Mouse (Mus musculus) olfactory bulb, adult 2 months (tissue): ENCODE results near the gene Pld3. TPM values are rescaled to one million over a fixed set of nuclear protein-coding genes. Genes with fewer than 3 reads are reported as not detected.

Experiments used
- H3K27ac ChIP-seq: fragments of 200-500 bp; 2 replicates; pipeline ENCODE4 v1.5.1; 2012; ENCODE audit warnings: low read depth, low read length; ENCODE audit not compliant: insufficient read depth
- H3K4me1 ChIP-seq: fragments of 200-500 bp; 2 replicates; pipeline ENCODE4 v1.6.1; 2012; ENCODE audit warnings: low read length; ENCODE audit not compliant: control insufficient read depth, insufficient read depth
- H3K4me3 ChIP-seq: fragments of 200-500 bp; 2 replicates; pipeline ENCODE4 v1.5.1; 2012; ENCODE audit warnings: mild to moderate bottlenecking, low read depth, low read length, moderate library complexity; ENCODE audit not compliant: insufficient read depth
- CTCF ChIP-seq: fragments of 200-500 bp; IDR thresholded peaks from 2 replicates; pipeline ENCODE4 v1.5.1; 2012; ENCODE audit warnings: low read depth, mild to moderate bottlenecking, low read length, moderate library complexity; ENCODE audit not compliant: insufficient read depth
- POLR2A ChIP-seq: fragments of 200-500 bp; IDR thresholded peaks from 2 replicates; pipeline ENCODE4 v1.6.1; 2012; ENCODE audit warnings: mild to moderate bottlenecking, low read depth, low read length, moderate library complexity; ENCODE audit not compliant: insufficient read depth
- WGBS: fragments of 180-500 bp; shearing (Covaris S2); methylation state at CpG from one replicate; pipeline ENCODE4 v1.1.7; 2018; 5-methylcytosine and 5-hydroxymethylcytosine counted together
- polyA plus RNA-seq: library from polyadenylated mRNA; stranded (reverse); fragments of >200 nt; gene quantifications from 2 replicates; pipeline ENCODE4 v1.2.4, GENCODE M21; 2012; ENCODE audit warnings: low replicate concordance; ENCODE audit not compliant: missing spikeins, insufficient read depth, insufficient read length

The Pld3 gene
- polyA plus RNA-seq, 1 experiment = not detected

GRCm38 (mm10) chr7:27591266-27592216 lies 38.5 kb upstream of the Pld3 start, which contains the start of gene Akt2:
Gene Akt2 (plus strand): TSS chr7:27591552.
- TF ChIP-seq CTCF (no peak), POLR2A (peak; percentile 70)
- Histone ChIP-seq H3K4me3 (peak within 1 kb of the TSS; percentile 84), H3K4me1 (peaks cover 12% of the 10 kb centered on the region), H3K27ac (peak within 1 kb of the TSS; percentile 97)
- WGBS = 1% methylated on average over 69 of the region's 71 CpGs

- Histone ChIP-seq H3K4me1 (peaks cover 9% of the 10 kb centered on the region), H3K27ac (no peak overlapping the region), H3K4me3 (no peak overlapping the region)
- 71% methylated on average over 4 of the region's 4 CpGs for WGBS
- TF ChIP-seq CTCF (no peak), POLR2A (no peak)
Measured at GRCm38 (mm10) chr7:27590566-27591213, 37.7 kb upstream of the Pld3 start.

- TF ChIP-seq CTCF (no peak), POLR2A (no peak)
- no peak overlapping the region for H3K4me3 ChIP-seq
- no peak overlapping the region for H3K27ac ChIP-seq
- H3K4me1 ChIP-seq = peaks cover 9% of the 10 kb centered on the region
- WGBS = 95% methylated on average over 4 of the region's 4 CpGs
Measured at GRCm38 (mm10) chr7:27590088-27590487, 37.1 kb upstream of the Pld3 start.

GRCm38 (mm10) chr7:27587741-27588140 lies 34.7 kb upstream of the Pld3 start:
- Histone ChIP-seq H3K27ac (no peak overlapping the region), H3K4me1 (peaks cover 2% of the 10 kb centered on the region), H3K4me3 (no peak overlapping the region)
- WGBS = 86% methylated on average over 2 of the region's 2 CpGs
- TF ChIP-seq CTCF (no peak), POLR2A (no peak)

GRCm38 (mm10) chr7:27586861-27587260 lies 33.8 kb upstream of the Pld3 start:
- H3K4me1 ChIP-seq = no peaks in the 10 kb centered on the region
- WGBS = 81% methylated on average over 2 of the region's 2 CpGs
- TF ChIP-seq CTCF (no peak), POLR2A (no peak)
- no peak overlapping the region for H3K27ac ChIP-seq
- no peak overlapping the region for H3K4me3 ChIP-seq

GRCm38 (mm10) chr7:27580380-27581174 lies 27.6 kb upstream of the Pld3 start:
- Histone ChIP-seq H3K4me1 (no peaks in the 10 kb centered on the region), H3K27ac (no peak overlapping the region), H3K4me3 (no peak overlapping the region)
- TF ChIP-seq POLR2A = no peak
- no peak for TF ChIP-seq CTCF
- 86% methylated on average over 14 of the region's 14 CpGs for WGBS

- TF ChIP-seq CTCF = no peak
- no peak for TF ChIP-seq POLR2A
- no peak overlapping the region for H3K4me3 ChIP-seq
- H3K4me1 ChIP-seq = no peaks in the 10 kb centered on the region
- 88% methylated on average over 7 of the region's 7 CpGs for WGBS
- H3K27ac ChIP-seq = no peak overlapping the region
Measured at GRCm38 (mm10) chr7:27578465-27578864, 25.4 kb upstream of the Pld3 start.

- Histone ChIP-seq H3K4me3 (no peak overlapping the region), H3K27ac (no peak overlapping the region), H3K4me1 (no peaks in the 10 kb centered on the region)
- WGBS = 92% methylated on average over 6 of the region's 6 CpGs
- TF ChIP-seq POLR2A (no peak), CTCF (no peak)
Measured at GRCm38 (mm10) chr7:27577589-27577988, 24.6 kb upstream of the Pld3 start.
